ENCODE assay signal across 8 mouse cellular contexts in the genomic region with DNA sequence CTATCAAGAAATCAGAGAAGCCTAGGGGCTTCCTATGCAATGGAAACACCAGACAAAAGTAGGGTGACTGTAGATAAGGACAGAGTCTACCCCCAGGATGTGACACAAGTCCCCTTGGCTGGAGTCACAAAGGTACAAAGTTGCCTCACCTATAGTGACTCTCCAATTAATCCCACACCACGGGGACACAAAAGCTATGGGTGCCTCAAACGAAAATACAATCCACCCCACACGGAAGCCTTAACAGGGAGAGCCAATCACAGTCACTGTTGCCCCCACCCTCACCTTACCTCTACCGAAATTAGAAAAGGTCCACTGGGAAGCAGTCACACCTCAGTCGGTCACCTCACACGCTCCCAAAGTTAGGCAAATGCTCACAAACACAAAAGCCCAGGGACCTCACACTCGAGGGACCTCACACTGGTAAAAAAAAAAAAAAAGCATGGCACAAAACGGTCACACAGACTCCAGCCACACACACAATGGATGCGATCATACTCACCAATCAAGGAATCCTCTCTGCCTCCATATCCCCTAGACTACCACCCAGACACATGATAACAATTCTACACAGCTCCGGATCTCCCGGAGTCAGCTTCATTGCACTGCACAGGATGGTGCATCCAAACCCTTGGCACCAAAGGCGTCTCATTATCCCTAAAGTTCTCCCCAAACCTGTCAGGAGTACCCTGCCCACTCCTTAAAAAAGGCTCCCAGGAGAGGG. TPM values are rescaled to one million over a fixed set of nuclear protein-coding genes. Genes with fewer than 3 reads are reported as not detected.
DNase-seq lines count a peak whose midpoint lies in the region; ATAC-seq and TF ChIP-seq lines count a peak whose summit lies in the region.

No protein-coding gene starts in this region.

- no peaks in the 10 kb centered on the region for H3K27me3 ChIP-seq in kidney, postnatal 0 days (ENCODE audit: insufficient read depth, low read length)
- H3K27me3 ChIP-seq in hindbrain, embryonic 12.5 days = no peaks in the 10 kb centered on the region
- H3K27me3 ChIP-seq in midbrain, embryonic 11.5 days (ENCODE audit: control insufficient read depth, insufficient read depth, low read length) = no peaks in the 10 kb centered on the region

- H3K4me1 ChIP-seq in kidney, postnatal 0 days (replicated peaks; ENCODE audit: insufficient read depth, low read length) = peaks cover 8% of the 10 kb centered on the region; the same call in 1 of the 2 replicates
- H3K4me1 ChIP-seq in hindbrain, embryonic 12.5 days = peaks cover 38% of the 10 kb centered on the region
- peaks cover 17% of the 10 kb centered on the region for H3K4me1 ChIP-seq in midbrain, embryonic 11.5 days (ENCODE audit: control insufficient read depth, insufficient read depth, low read length)

- H3K9me3 ChIP-seq in kidney, postnatal 0 days (replicated peaks; ENCODE audit: low read length) = no peaks in the 10 kb centered on the region
- no peaks in the 10 kb centered on the region; the same call in 1 of the 2 replicates for H3K9me3 ChIP-seq in hindbrain, embryonic 12.5 days (replicated peaks)
- no peaks in the 10 kb centered on the region for H3K9me3 ChIP-seq in midbrain, embryonic 11.5 days (ENCODE audit: control insufficient read depth, low read length)

- no peaks in the 10 kb centered on the region for H3K36me3 ChIP-seq in kidney, postnatal 0 days (ENCODE audit: insufficient read depth, low read length)
- H3K36me3 ChIP-seq in hindbrain, embryonic 12.5 days = 0 out of 2 replicates have a peak, but pooled peaks cover 6% of the 10 kb centered on the region
- H3K36me3 ChIP-seq in midbrain, embryonic 11.5 days (ENCODE audit: control insufficient read depth, insufficient read depth, low read length) = no peaks in the 10 kb centered on the region

- peak; percentile 12 for DNase-seq in kidney, postnatal 0 days (ENCODE audit: low spot score)
- DNase-seq in kidney, postnatal 25 days = no peak
- DNase-seq in midbrain, embryonic 11.5 days (ENCODE audit: low spot score, missing footprints) = peak; percentile 83
- DNase-seq in adrenal gland, adult 8-10 months = no peak
- DNase-seq in adrenal gland, adult 2 months = no peak
- DNase-seq in adrenal gland, postnatal 4 days (ENCODE audit: low spot score in 2 of 2) = no peak

- no peak overlapping the region for H3K27ac ChIP-seq in kidney, postnatal 0 days
- H3K27ac ChIP-seq in hindbrain, embryonic 12.5 days = peak overlapping the region; percentile 83
- no peak overlapping the region; the same call in 1 of the 2 replicates for H3K27ac ChIP-seq in midbrain, embryonic 11.5 days (ENCODE audit: low read depth, low read length)

- WGBS in kidney, postnatal 0 days = 2% methylated on average over 12 of the region's 12 CpGs
- WGBS in hindbrain, embryonic 12.5 days = 5% methylated on average over 12 of the region's 12 CpGs
- WGBS in midbrain, embryonic 11.5 days = 5% methylated on average over 12 of the region's 12 CpGs

- peak; percentile 14; the same call in 1 of the 2 replicates for ATAC-seq in kidney, postnatal 0 days (replicated peaks; ENCODE audit: low FRiP score, low read depth)
- ATAC-seq in common myeloid progenitor, adult 5-6 weeks (replicated peaks; ENCODE audit: low read depth, poor library complexity, severe bottlenecking) = peak; percentile 4; the same call in 1 of the 2 replicates
- ATAC-seq in hindbrain, embryonic 12.5 days (ENCODE audit: low FRiP score) = peak; percentile 66
- peak; percentile 54 for ATAC-seq in midbrain, embryonic 11.5 days (ENCODE audit: low FRiP score)

- peak overlapping the region; percentile 60 for H3K9ac ChIP-seq in kidney, postnatal 0 days (ENCODE audit: low read depth, low read length)
- peak overlapping the region; percentile 81 for H3K9ac ChIP-seq in hindbrain, embryonic 12.5 days
- H3K9ac ChIP-seq in midbrain, embryonic 11.5 days (ENCODE audit: low read length) = peak overlapping the region; percentile 77

- TF ChIP-seq CTCF in kidney, postnatal 0 days (IDR thresholded peaks at IDR 0.05; ENCODE audit: low read depth) = no peak

- peak overlapping the region; percentile 91 for H3K4me2 ChIP-seq in kidney, postnatal 0 days (ENCODE audit: low read length)
- peak overlapping the region; percentile 66 for H3K4me2 ChIP-seq in hindbrain, embryonic 12.5 days (replicated peaks)
- H3K4me2 ChIP-seq in midbrain, embryonic 11.5 days = peak overlapping the region; percentile 76

- peak overlapping the region; percentile 64 for H3K4me3 ChIP-seq in kidney, postnatal 0 days (replicated peaks; ENCODE audit: low read depth, low read length)
- H3K4me3 ChIP-seq in hindbrain, embryonic 12.5 days = peak overlapping the region; percentile 66
- H3K4me3 ChIP-seq in midbrain, embryonic 11.5 days (ENCODE audit: low read depth, low read length) = peak overlapping the region; percentile 75

RNA-seq across cellular contexts. Expression of gene Zfp790, which starts 0.7 kb away (rescaled TPM):
- polyA plus RNA-seq in kidney, postnatal 0 days (2015; fragmentation: Nextera tagmentation; extraction: Ambion mirVana) = 9.1 and 9.8 TPM in 2 replicates
- total RNA-seq in common myeloid progenitor, adult 5-6 weeks (2017) = 7.8 and 13.8 TPM in 2 replicates
- 26.3 and 27.2 TPM in 2 replicates for polyA plus RNA-seq in hindbrain, embryonic 12.5 days (2016; fragmentation: Nextera tagmentation; extraction: Ambion mirVana)
- polyA plus RNA-seq in midbrain, embryonic 11.5 days (2014; fragmentation: Nextera tagmentation; extraction: Ambion mirVana) = 20.6 and 25.3 TPM in 2 replicates
- total RNA-seq in adrenal gland, adult 8-10 months (2022) = 10 to 100 TPM; 18.3 to 25.2 (median 21.9) TPM
- total RNA-seq in adrenal gland, adult 2 months (2021) = 10 to 100 TPM; 14.4 to 15.8 TPM
- 0.58 and 0.71 TPM in 2 replicates for polyA plus RNA-seq in adrenal gland, adult 2 months (2012; rRNA removed)
- total RNA-seq in adrenal gland, postnatal 4 days (2021) = 10 to 100 TPM; 17.9 to 18.4 TPM

RNA-seq across cellular contexts. Expression of gene Zfp30, which starts 31.4 kb away (rescaled TPM):
- 7.5 and 7.7 TPM in 2 replicates for polyA plus RNA-seq in kidney, postnatal 0 days (2015; fragmentation: Nextera tagmentation; extraction: Ambion mirVana)
- 2.4 TPM in 1 of 2 replicates, not detected in the other for total RNA-seq in common myeloid progenitor, adult 5-6 weeks (2017)
- polyA plus RNA-seq in hindbrain, embryonic 12.5 days (2016; fragmentation: Nextera tagmentation; extraction: Ambion mirVana) = 10.3 and 10.9 TPM in 2 replicates
- polyA plus RNA-seq in midbrain, embryonic 11.5 days (2014; fragmentation: Nextera tagmentation; extraction: Ambion mirVana) = 8.5 and 9.8 TPM in 2 replicates
- 1 to 10 TPM; 3.5 to 5.2 (median 4.2) TPM for total RNA-seq in adrenal gland, adult 8-10 months (2022)
- total RNA-seq in adrenal gland, adult 2 months (2021) = 1 to 10 TPM; 2.1 to 3.9 TPM
- polyA plus RNA-seq in adrenal gland, adult 2 months (2012; rRNA removed) = 2.4 and 2.5 TPM in 2 replicates
- total RNA-seq in adrenal gland, postnatal 4 days (2021) = 1 to 10 TPM; 6.8 to 7.3 TPM

RNA-seq across cellular contexts. Expression of gene Zfp940, which starts 38.2 kb away (rescaled TPM):
- polyA plus RNA-seq in kidney, postnatal 0 days (2015; fragmentation: Nextera tagmentation; extraction: Ambion mirVana) = 4.6 TPM in 2 replicates
- total RNA-seq in common myeloid progenitor, adult 5-6 weeks (2017) = 5.4 and 8.4 TPM in 2 replicates
- polyA plus RNA-seq in hindbrain, embryonic 12.5 days (2016; fragmentation: Nextera tagmentation; extraction: Ambion mirVana) = 11.4 and 11.8 TPM in 2 replicates
- 12.5 and 12.6 TPM in 2 replicates for polyA plus RNA-seq in midbrain, embryonic 11.5 days (2014; fragmentation: Nextera tagmentation; extraction: Ambion mirVana)
- total RNA-seq in adrenal gland, adult 8-10 months (2022) = 1 to 10 TPM in 3 of 4 experiments, under 1 TPM in 1; 0.94 to 1.7 (median 1.2) TPM
- total RNA-seq in adrenal gland, adult 2 months (2021) = 1 to 10 TPM in 1 of 2 experiments, under 1 TPM in 1; 0.61 to 1.0 TPM
- polyA plus RNA-seq in adrenal gland, adult 2 months (2012; rRNA removed) = 0.03 and 0.15 TPM in 2 replicates
- 1 to 10 TPM; 2.4 to 2.5 TPM for total RNA-seq in adrenal gland, postnatal 4 days (2021)

RNA-seq across cellular contexts. Expression of gene Zfp420, which starts 44.6 kb away (rescaled TPM):
- polyA plus RNA-seq in kidney, postnatal 0 days (2015; fragmentation: Nextera tagmentation; extraction: Ambion mirVana) = 5.5 and 5.6 TPM in 2 replicates
- 4.0 and 4.2 TPM in 2 replicates for total RNA-seq in common myeloid progenitor, adult 5-6 weeks (2017)
- polyA plus RNA-seq in hindbrain, embryonic 12.5 days (2016; fragmentation: Nextera tagmentation; extraction: Ambion mirVana) = 12.7 and 14.6 TPM in 2 replicates
- polyA plus RNA-seq in midbrain, embryonic 11.5 days (2014; fragmentation: Nextera tagmentation; extraction: Ambion mirVana) = 10.3 and 12.1 TPM in 2 replicates
- 1 to 10 TPM; 5.4 to 9.8 (median 8.1) TPM for total RNA-seq in adrenal gland, adult 8-10 months (2022)
- total RNA-seq in adrenal gland, adult 2 months (2021) = 1 to 10 TPM; 5.2 to 5.8 TPM
- polyA plus RNA-seq in adrenal gland, adult 2 months (2012; rRNA removed) = 0.29 and 0.57 TPM in 2 replicates
- 1 to 10 TPM; 5.2 to 5.4 TPM for total RNA-seq in adrenal gland, postnatal 4 days (2021)

RNA-seq across cellular contexts. Expression of gene Zfp84, which starts 46.9 kb away (rescaled TPM):
- polyA plus RNA-seq in kidney, postnatal 0 days (2015; fragmentation: Nextera tagmentation; extraction: Ambion mirVana) = 10.5 and 10.6 TPM in 2 replicates
- 22.0 and 26.1 TPM in 2 replicates for total RNA-seq in common myeloid progenitor, adult 5-6 weeks (2017)
- 17.9 and 19.6 TPM in 2 replicates for polyA plus RNA-seq in hindbrain, embryonic 12.5 days (2016; fragmentation: Nextera tagmentation; extraction: Ambion mirVana)
- polyA plus RNA-seq in midbrain, embryonic 11.5 days (2014; fragmentation: Nextera tagmentation; extraction: Ambion mirVana) = 17.9 and 19.3 TPM in 2 replicates
- 10 to 100 TPM; 13.3 to 17.8 (median 16.4) TPM for total RNA-seq in adrenal gland, adult 8-10 months (2022)
- total RNA-seq in adrenal gland, adult 2 months (2021) = 10 to 100 TPM; 13.3 to 15.0 TPM
- 0.87 and 1.4 TPM in 2 replicates for polyA plus RNA-seq in adrenal gland, adult 2 months (2012; rRNA removed)
- 10 to 100 TPM; 14.3 TPM for total RNA-seq in adrenal gland, postnatal 4 days (2021)

Comparison
In these comparisons a context has a peak if more than half of its experiments do, and no peak if none do; other contexts are left out.
1. DNase-seq: peak in kidney, postnatal 0 days (single experiment) and midbrain, embryonic 11.5 days (single experiment); none in kidney, postnatal 25 days (0 of 2), adrenal gland, adult 8-10 months (single experiment), adrenal gland, adult 2 months (single experiment) and adrenal gland, postnatal 4 days (0 of 2).
2. ATAC-seq: peak in every context shown above with its lines; median percentile 66 in hindbrain, embryonic 12.5 days; 54 in midbrain, embryonic 11.5 days; 14 in kidney, postnatal 0 days; 4 in common myeloid progenitor, adult 5-6 weeks.
3. Peak in every context shown above with its lines, with median percentiles within 50 percentile points of each other: H3K4me2 ChIP-seq, H3K4me3 ChIP-seq and H3K9ac ChIP-seq.